Mouse (Mus musculus): ENCODE data around the gene Cxcl10. TPM values are rescaled to one million over a fixed set of nuclear protein-coding genes. Genes with fewer than 3 reads are reported as not detected.
A peak's percentile ranks its signal among the peaks of the same experiment; 100 is the strongest.
"Not testable (repeated sequence)": the region's sequence is repeated elsewhere in the genome, so short reads cannot be mapped to it uniquely, and the experiment has no call there.

Gene Cxcl10
- polyA plus RNA-seq, 1 experiment from 2014 or later, result 2.0 TPM

DNA sequence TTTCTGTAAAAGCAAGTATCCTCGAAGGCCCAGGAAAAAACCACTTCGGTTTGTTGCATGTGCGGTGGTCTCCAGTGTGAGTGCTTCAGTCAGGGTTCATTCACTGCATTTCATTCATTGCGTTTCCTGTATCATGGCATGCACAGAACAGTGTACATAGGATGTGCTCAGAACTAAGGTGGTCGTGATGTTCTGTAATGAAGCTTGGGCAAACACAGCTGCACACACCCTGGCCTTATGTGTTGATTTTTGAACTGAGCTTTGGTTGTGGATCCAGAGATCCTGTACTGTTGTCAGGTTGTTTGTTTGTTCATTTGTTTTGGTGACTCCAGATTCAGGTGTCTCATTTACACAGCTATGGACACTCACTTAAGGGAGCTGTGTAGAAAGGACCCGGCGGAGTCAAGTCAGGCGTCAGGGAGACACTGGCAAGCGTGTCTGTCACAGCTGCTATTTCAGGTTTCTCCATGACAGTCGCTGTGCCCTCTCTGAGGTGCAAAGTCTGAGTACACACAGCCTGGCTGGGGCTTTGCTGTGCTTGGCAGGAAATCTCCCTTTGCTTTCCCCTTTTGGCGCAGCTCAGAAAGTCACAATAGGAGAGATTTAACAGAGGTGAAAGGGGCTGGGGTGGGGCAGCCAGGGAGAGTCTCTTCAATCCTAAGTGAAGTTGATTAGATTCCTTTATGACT, 10.2 kb upstream of the Cxcl10 start:
- 71% methylated on average over 11 of the region's 11 CpGs for WGBS
- Histone ChIP-seq H3K36me3 (ENCODE audit: control insufficient read depth, insufficient read depth, low read length) (no peaks in the 10 kb centered on the region), H3K27ac (ENCODE audit: low read length) (no peak overlapping the region), H3K4me1 (ENCODE audit: control insufficient read depth, insufficient read depth, low read length) (peaks cover 2% of the 10 kb centered on the region; the same call in 1 of the 2 replicates), H3K4me3 (ENCODE audit: low read length) (no peak overlapping the region), H3K4me2 (ENCODE audit: low read depth, low read length) (no peak overlapping the region), H3K27me3 (replicated peaks; ENCODE audit: control insufficient read depth, insufficient read depth, low read length) (no peaks in the 10 kb centered on the region), H3K9me3 (ENCODE audit: control insufficient read depth, low read length) (no peaks in the 10 kb centered on the region), H3K9ac (ENCODE audit: low read depth, low read length) (no peak overlapping the region)
- no peak for ATAC-seq

DNA sequence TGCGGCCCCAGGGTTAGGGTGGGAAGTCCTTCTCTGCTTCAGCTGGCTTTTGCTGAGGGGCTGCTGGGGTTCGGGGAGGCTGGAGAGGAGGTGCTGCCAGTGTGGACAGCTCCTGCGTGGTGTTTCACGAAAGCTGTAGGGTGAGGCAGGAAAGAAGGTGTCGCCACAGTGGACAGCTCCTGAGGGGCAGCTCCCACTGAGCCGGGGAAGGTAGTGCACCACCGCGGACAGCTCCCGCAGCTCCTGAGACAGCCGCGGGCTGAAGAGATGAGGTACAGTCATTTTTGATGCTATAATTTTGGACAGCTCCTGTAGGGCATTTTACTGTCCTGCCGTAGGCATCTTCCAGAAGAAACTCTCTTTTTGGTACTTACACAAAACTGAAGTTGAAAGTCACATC, 9.3 kb upstream of the Cxcl10 start:
- no peak overlapping the region for H3K4me3 ChIP-seq (ENCODE audit: low read length)
- no peaks in the 10 kb centered on the region for H3K36me3 ChIP-seq (ENCODE audit: control insufficient read depth, insufficient read depth, low read length)
- H3K27ac ChIP-seq (ENCODE audit: low read length), result no peak overlapping the region
- H3K27me3 ChIP-seq (replicated peaks; ENCODE audit: control insufficient read depth, insufficient read depth, low read length), result no peaks in the 10 kb centered on the region
- WGBS, result 18% methylated on average over 11 of the region's 12 CpGs
- H3K4me1 ChIP-seq (ENCODE audit: control insufficient read depth, insufficient read depth, low read length), result peaks cover 2% of the 10 kb centered on the region
- H3K9ac ChIP-seq (ENCODE audit: low read depth, low read length), result no peak overlapping the region
- no peak overlapping the region for H3K4me2 ChIP-seq (ENCODE audit: low read depth, low read length)
- no peak for ATAC-seq
- no peaks in the 10 kb centered on the region for H3K9me3 ChIP-seq (ENCODE audit: control insufficient read depth, low read length)

DNA sequence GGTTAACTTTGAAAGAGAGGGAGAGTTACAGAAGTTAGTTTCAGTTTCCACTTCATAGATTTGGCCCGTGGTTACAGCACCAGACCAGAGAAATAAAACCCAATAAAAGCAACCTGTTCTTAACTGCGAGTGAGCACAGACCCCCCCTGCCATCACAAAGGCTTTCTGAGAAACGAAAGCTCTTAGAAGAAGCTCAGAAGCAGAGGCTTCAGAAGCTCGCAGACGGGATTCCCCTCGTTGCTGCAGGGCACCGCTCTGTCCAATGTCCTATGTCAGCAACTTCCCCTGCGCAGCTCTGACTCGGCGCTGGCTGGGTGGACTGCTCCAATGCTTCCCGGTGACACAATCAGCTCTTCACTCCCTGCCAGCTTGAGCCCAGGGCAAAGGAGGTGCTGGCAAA, 4.8 kb upstream of the Cxcl10 start:
- peak; percentile 70 for ATAC-seq
- Histone ChIP-seq H3K4me1 (ENCODE audit: control insufficient read depth, insufficient read depth, low read length) (peaks cover 5% of the 10 kb centered on the region), H3K4me3 (ENCODE audit: low read length) (peak overlapping the region; percentile 49), H3K36me3 (ENCODE audit: control insufficient read depth, insufficient read depth, low read length) (no peaks in the 10 kb centered on the region), H3K9ac (ENCODE audit: low read depth, low read length) (peak overlapping the region; percentile 51), H3K4me2 (ENCODE audit: low read depth, low read length) (peak overlapping the region; percentile 55), H3K27ac (ENCODE audit: low read length) (no peak overlapping the region), H3K27me3 (replicated peaks; ENCODE audit: control insufficient read depth, insufficient read depth, low read length) (no peaks in the 10 kb centered on the region), H3K9me3 (ENCODE audit: control insufficient read depth, low read length) (no peaks in the 10 kb centered on the region)
- 26% methylated on average over 11 of the region's 11 CpGs for WGBS

DNA sequence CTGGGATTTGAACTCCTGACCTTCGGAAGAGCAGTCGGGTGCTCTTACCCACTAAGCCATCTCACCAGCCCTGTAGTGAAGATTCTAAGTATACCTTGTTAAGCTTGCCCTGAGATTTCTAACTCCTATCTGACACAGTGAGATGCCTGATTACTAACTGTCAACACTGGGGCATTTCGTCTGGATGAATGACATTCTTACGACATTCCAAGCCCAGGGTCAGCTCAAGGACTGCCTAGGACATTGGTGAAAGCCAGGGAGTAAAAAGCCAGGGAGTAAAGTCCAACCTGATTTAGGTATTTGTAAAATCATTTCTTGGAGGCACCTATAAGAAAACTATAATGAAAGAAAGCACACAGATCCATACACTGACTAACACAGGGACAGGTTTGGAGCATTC, 4.0 kb upstream of the Cxcl10 start:
- not testable (repeated sequence) for ATAC-seq; H3K9me3 ChIP-seq (ENCODE audit: control insufficient read depth, low read length); H3K27me3 ChIP-seq (replicated peaks; ENCODE audit: control insufficient read depth, insufficient read depth, low read length); H3K36me3 ChIP-seq (ENCODE audit: control insufficient read depth, insufficient read depth, low read length); H3K4me3 ChIP-seq (ENCODE audit: low read length); H3K9ac ChIP-seq (ENCODE audit: low read depth, low read length); H3K27ac ChIP-seq (ENCODE audit: low read length); H3K4me2 ChIP-seq (ENCODE audit: low read depth, low read length)
- H3K4me1 ChIP-seq (ENCODE audit: control insufficient read depth, insufficient read depth, low read length), result peaks cover 10% of the 10 kb centered on the region
- WGBS, result 63% methylated on average over 4 of the region's 4 CpGs

DNA sequence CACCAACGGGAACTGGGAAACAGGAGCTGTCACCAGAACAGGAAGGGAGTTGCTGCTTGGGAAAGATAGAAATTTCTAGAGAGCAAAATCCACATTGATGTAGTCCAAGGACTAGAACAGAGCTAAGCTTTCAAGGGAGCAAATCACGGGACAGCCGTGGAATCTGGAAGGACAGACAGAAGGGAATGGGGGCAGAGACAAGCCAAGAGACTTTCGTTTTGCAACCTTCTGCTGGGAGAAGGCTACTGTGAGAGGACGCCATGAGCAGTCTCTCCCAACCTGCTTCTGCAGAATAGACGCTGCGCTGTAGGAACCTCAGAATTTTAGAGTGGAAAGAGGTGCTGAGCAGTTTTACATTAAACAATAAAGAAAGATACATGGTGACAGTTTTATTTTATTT, 1.0 kb upstream of the Cxcl10 start:
- ATAC-seq, result no peak
- H3K36me3 ChIP-seq (ENCODE audit: control insufficient read depth, insufficient read depth, low read length), result no peaks in the 10 kb centered on the region
- H3K9me3 ChIP-seq (ENCODE audit: control insufficient read depth, low read length), result no peaks in the 10 kb centered on the region
- no peak overlapping the region for H3K9ac ChIP-seq (ENCODE audit: low read depth, low read length)
- no peak overlapping the region for H3K27ac ChIP-seq (ENCODE audit: low read length)
- H3K4me2 ChIP-seq (ENCODE audit: low read depth, low read length), result no peak overlapping the region
- H3K27me3 ChIP-seq (replicated peaks; ENCODE audit: control insufficient read depth, insufficient read depth, low read length), result no peaks in the 10 kb centered on the region
- H3K4me1 ChIP-seq (ENCODE audit: control insufficient read depth, insufficient read depth, low read length), result peaks cover 10% of the 10 kb centered on the region
- WGBS, result 83% methylated on average over 7 of the region's 7 CpGs
- H3K4me3 ChIP-seq (ENCODE audit: low read length), result no peak overlapping the region

DNA sequence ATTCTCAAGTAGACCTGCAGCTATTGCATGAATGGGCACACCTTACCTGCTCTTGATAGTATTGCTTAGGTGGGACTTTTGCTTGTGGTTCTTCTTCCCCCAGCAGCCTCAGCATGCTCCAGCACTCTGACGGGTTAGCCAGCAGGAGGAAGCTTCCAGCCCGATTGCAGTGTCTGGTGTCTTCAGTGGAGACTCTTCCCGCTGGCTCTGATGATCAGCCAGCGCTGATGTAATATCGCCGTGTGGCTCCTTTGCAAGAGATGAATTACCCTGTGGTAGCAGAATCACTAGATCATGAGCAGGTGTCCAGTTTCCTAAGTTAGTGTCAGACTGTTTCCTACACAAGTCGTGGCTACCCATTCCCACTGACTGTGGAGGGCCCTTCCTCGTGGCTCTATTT, 3.7 kb downstream of the Cxcl10 start:
- Histone ChIP-seq H3K4me3 (ENCODE audit: low read length) (no peak overlapping the region), H3K27me3 (replicated peaks; ENCODE audit: control insufficient read depth, insufficient read depth, low read length) (no peaks in the 10 kb centered on the region), H3K36me3 (ENCODE audit: control insufficient read depth, insufficient read depth, low read length) (no peaks in the 10 kb centered on the region), H3K9me3 (ENCODE audit: control insufficient read depth, low read length) (no peaks in the 10 kb centered on the region), H3K9ac (ENCODE audit: low read depth, low read length) (no peak overlapping the region), H3K27ac (ENCODE audit: low read length) (no peak overlapping the region), H3K4me2 (ENCODE audit: low read depth, low read length) (no peak overlapping the region), H3K4me1 (ENCODE audit: control insufficient read depth, insufficient read depth, low read length) (peaks cover 8% of the 10 kb centered on the region)
- ATAC-seq, result no peak
- WGBS, result 79% methylated on average over 8 of the region's 8 CpGs

DNA sequence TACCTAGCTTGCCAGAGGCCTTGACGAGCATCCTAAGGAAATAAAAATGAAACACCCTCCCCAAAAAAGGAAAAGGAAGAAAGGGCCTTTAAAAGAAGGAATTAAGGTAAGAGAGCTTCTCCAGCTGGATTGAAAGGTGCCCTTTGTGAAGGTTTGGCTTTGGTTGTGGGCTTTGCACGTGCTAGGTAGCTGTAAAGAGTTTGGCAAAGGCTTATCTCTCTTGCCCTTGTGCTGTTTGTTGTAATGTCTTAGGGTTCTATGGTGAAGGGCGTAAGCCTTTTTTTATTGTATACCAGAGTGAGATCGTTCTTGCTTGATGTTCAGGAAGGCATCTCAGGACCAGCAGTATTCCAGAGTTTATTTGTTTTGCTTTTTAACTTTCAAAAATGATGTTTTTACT, 8.1 kb downstream of the Cxcl10 start:
- Histone ChIP-seq H3K36me3 (ENCODE audit: control insufficient read depth, insufficient read depth, low read length) (no peaks in the 10 kb centered on the region), H3K27me3 (replicated peaks; ENCODE audit: control insufficient read depth, insufficient read depth, low read length) (no peaks in the 10 kb centered on the region), H3K4me2 (ENCODE audit: low read depth, low read length) (no peak overlapping the region), H3K4me1 (ENCODE audit: control insufficient read depth, insufficient read depth, low read length) (no peaks in the 10 kb centered on the region), H3K9me3 (ENCODE audit: control insufficient read depth, low read length) (no peaks in the 10 kb centered on the region), H3K9ac (ENCODE audit: low read depth, low read length) (no peak overlapping the region), H3K27ac (ENCODE audit: low read length) (no peak overlapping the region), H3K4me3 (ENCODE audit: low read length) (no peak overlapping the region)
- 70% methylated on average over 4 of the region's 4 CpGs for WGBS
- ATAC-seq, result no peak

DNA sequence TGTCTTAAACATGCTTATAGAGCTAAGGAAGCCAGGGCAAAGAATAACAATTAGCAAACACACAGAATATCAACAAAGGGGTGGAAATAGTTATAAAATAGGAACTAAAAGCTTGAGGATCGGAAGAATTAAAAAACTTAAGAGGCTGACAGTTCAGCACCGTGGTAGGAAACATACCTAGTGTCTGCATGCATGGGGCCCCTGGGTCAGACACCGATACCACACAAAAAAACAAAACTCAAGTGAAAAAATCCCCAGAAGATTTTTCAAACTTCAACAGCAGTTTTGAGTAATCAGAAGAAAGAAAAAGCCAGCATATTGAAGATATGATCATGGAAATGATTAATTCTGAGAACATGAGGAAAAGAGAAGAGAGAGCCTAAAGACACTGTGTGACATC, 11.9 kb downstream of the Cxcl10 start:
- Histone ChIP-seq H3K9me3 (ENCODE audit: control insufficient read depth, low read length) (no peaks in the 10 kb centered on the region), H3K27me3 (replicated peaks; ENCODE audit: control insufficient read depth, insufficient read depth, low read length) (no peaks in the 10 kb centered on the region), H3K4me1 (ENCODE audit: control insufficient read depth, insufficient read depth, low read length) (peaks cover 4% of the 10 kb centered on the region; the same call in 1 of the 2 replicates), H3K4me2 (ENCODE audit: low read depth, low read length) (no peak overlapping the region), H3K36me3 (ENCODE audit: control insufficient read depth, insufficient read depth, low read length) (no peaks in the 10 kb centered on the region), H3K9ac (ENCODE audit: low read depth, low read length) (no peak overlapping the region), H3K4me3 (ENCODE audit: low read length) (no peak overlapping the region), H3K27ac (ENCODE audit: low read length) (no peak overlapping the region)
- ATAC-seq, result no peak
- WGBS, result 82% methylated on average over 3 of the region's 3 CpGs

DNA sequence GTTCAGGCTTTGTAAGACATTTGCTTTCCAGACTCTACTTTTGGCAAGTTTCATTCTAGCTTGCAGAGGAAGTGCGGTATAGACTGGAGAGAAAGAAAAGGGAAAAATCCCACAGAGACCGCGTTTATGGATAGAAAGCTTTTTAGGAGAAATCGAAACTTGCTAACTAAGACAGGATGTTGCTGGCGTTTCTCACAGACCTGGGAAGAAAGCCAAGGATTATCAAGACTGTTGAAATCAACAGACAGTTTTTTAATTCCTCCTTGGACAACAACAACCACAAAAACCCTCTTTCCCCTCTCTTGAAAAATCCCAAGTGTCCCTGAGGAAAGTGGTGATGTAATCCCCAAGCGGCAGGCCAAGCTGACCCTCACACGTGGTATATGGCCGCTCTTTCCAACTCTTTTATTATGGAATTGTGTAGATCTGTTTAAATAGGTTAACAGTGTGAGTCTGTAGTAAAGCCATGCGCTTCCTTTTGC, 16.3 kb downstream of the Cxcl10 start:
- H3K9me3 ChIP-seq (ENCODE audit: control insufficient read depth, low read length), result no peaks in the 10 kb centered on the region
- peak overlapping the region; percentile 11; the same call in 1 of the 2 replicates for H3K9ac ChIP-seq (ENCODE audit: low read depth, low read length)
- peak overlapping the region; percentile 33 for H3K4me2 ChIP-seq (ENCODE audit: low read depth, low read length)
- peak overlapping the region; percentile 79 for H3K27ac ChIP-seq (ENCODE audit: low read length)
- WGBS, result 34% methylated on average over 9 of the region's 9 CpGs
- H3K4me3 ChIP-seq (ENCODE audit: low read length), result no peak overlapping the region; the same call in 1 of the 2 replicates
- ATAC-seq, result peak; percentile 71
- H3K27me3 ChIP-seq (replicated peaks; ENCODE audit: control insufficient read depth, insufficient read depth, low read length), result no peaks in the 10 kb centered on the region
- H3K36me3 ChIP-seq (ENCODE audit: control insufficient read depth, insufficient read depth, low read length), result no peaks in the 10 kb centered on the region
- H3K4me1 ChIP-seq (ENCODE audit: control insufficient read depth, insufficient read depth, low read length), result peaks cover 5% of the 10 kb centered on the region; the same call in 1 of the 2 replicates
